Mouse (Mus musculus) cerebellum, adult 2 months (tissue): ENCODE data around the gene Rpl36-ps4. TPM values are rescaled to one million over a fixed set of nuclear protein-coding genes. Genes with fewer than 3 reads are reported as not detected.

Source experiments
- DNase-seq, 2 experiments: peaks; one replicate each; pipeline ENCODE4 v3.0.0; 2021
- H3K27ac ChIP-seq: fragments of 200-500 bp; 2 replicates; pipeline ENCODE4 v1.5.1; 2012; ENCODE audit warnings: low read length, control low read depth, inconsistent platforms; ENCODE audit not compliant: insufficient read depth
- H3K27me3 ChIP-seq: fragments of 200-500 bp; 2 replicates; pipeline ENCODE4 v1.6.1; 2012; ENCODE audit warnings: inconsistent platforms, mild to moderate bottlenecking, low read length, moderate library complexity; ENCODE audit not compliant: control insufficient read depth, insufficient read depth
- H3K4me1 ChIP-seq: fragments of 200-500 bp; 2 replicates; pipeline ENCODE4 v1.6.1; 2011; ENCODE audit warnings: low read length; ENCODE audit not compliant: control insufficient read depth, insufficient read depth
- H3K4me3 ChIP-seq: fragments of 200-500 bp; replicated peaks from 2 replicates; pipeline ENCODE3; 2011; ENCODE audit warnings: mild to moderate bottlenecking, low read depth, low read length, control low read depth; ENCODE audit not compliant: insufficient read depth
- CTCF ChIP-seq: fragments of 200-500 bp; IDR thresholded peaks from 2 replicates; pipeline ENCODE4 v1.5.1; 2011; ENCODE audit warnings: low read depth, mild to moderate bottlenecking, control low read depth, low read length, moderate library complexity, borderline replicate concordance; ENCODE audit not compliant: insufficient read depth
- POLR2A ChIP-seq: fragments of 200-500 bp; IDR thresholded peaks from 2 replicates; pipeline ENCODE4 v1.6.1; 2011; ENCODE audit warnings: low read length, control low read depth, borderline replicate concordance; ENCODE audit not compliant: insufficient read depth
- WGBS: fragments of 180-500 bp; shearing (Covaris S2); methylation state at CpG from one replicate; pipeline ENCODE4 v1.1.7; 2018; 5-methylcytosine and 5-hydroxymethylcytosine counted together
- polyA plus RNA-seq: library from polyadenylated mRNA; depleted of rRNA; stranded (reverse); fragments of >200 nt; gene quantifications from 2 replicates; pipeline ENCODE4 v1.2.3, GENCODE M21; 2012

Gene Rpl36-ps4
- polyA plus RNA-seq, 1 experiment: not detected

DNA sequence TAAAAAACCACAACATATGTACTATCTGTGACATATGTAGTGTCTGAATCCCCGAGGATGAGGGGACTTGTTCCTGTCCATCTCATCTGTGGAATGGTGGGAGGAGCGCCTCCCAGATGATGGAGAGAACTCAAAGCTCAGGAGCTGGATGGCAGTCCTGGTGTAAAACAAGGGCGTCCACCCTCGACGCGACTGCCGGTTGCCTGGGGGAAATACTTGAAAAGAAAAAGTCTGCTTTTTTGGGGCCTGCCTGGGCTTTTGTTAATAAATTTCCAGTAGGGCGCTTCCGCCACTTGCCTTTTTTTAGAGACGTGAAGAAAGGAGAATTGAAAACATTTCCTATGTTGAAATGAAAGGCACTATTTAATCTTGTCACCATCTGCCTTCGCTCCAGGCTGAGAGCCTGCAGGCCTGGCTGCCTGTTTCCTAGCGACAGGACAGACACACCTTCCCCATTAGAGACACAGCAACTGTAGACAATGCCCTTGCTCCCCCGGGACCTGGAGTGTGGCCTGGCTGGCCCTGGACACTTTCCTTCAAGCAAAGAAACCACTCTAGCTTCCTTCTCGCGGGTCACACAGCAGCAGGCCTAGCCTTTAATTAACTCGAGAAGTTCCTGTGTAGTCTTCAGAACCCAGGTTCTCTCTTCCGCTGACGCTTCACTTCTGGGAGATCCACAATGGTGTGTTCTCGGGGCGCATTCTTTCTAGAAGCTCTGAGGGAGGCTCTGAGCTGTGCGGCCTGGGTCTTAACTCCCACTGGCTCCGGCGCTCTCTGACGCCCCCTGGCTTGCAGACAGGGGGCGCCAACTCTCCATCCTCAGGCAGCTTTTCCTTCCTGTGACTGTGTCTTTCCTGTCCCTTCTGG is 43.3 kb upstream of the Rpl36-ps4 start:
- peak overlapping the region; percentile 14 for H3K27ac ChIP-seq
- no peak overlapping the region for H3K4me3 ChIP-seq
- TF ChIP-seq POLR2A: no peak
- TF ChIP-seq CTCF: peak; percentile 51; the same call in 1 of the 2 replicates
- 24% methylated on average over 25 of the region's 25 CpGs for WGBS
- no peaks in the 10 kb centered on the region for H3K27me3 ChIP-seq
- peak; percentile 62 to 65 for DNase-seq
- H3K4me1 ChIP-seq: peaks cover 54% of the 10 kb centered on the region

- no peak overlapping the region for H3K27ac ChIP-seq
- no peak for TF ChIP-seq CTCF
- TF ChIP-seq POLR2A: no peak
- DNase-seq: peak in 1 of 2 experiments; percentile 15
- H3K4me3 ChIP-seq: no peak overlapping the region
- H3K4me1 ChIP-seq: peaks cover 45% of the 10 kb centered on the region
- no peaks in the 10 kb centered on the region for H3K27me3 ChIP-seq
- 87% methylated on average over 10 of the region's 10 CpGs for WGBS
These were observed 42.0 kb upstream of the Rpl36-ps4 start for GRCm38 (mm10) chr17:87878556-87879483.

- Histone ChIP-seq H3K27ac (no peak overlapping the region), H3K27me3 (no peaks in the 10 kb centered on the region), H3K4me1 (peaks cover 36% of the 10 kb centered on the region), H3K4me3 (no peak overlapping the region)
- peak in 1 of 2 experiments; percentile 37 for DNase-seq
- TF ChIP-seq CTCF (no peak), POLR2A (no peak)
- WGBS: 34% methylated on average over 9 of the region's 9 CpGs
These were observed 41.1 kb upstream of the Rpl36-ps4 start for GRCm38 (mm10) chr17:87879484-87880225.

DNA sequence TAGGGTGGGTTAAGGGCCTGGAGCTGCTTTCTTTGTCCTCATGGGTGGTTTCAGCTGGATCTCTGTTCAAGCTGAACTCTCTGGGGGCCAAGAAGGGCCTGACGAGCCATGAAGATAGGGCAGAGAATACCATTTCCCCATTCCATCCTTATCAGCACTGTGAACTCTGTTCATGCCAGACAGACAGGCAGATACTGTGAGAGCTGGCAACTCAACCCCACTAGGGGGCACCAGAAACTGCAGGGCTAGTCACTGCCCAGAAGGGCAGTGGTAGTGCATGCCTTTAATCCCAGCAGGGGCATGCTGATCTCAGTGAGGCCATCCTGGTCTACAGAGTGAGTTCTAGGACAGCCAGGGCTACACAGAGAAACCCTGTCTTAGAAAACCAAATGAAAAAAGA is 38.2 kb upstream of the Rpl36-ps4 start:
- H3K4me1 ChIP-seq: peaks cover 14% of the 10 kb centered on the region
- H3K27me3 ChIP-seq: no peaks in the 10 kb centered on the region
- no peak overlapping the region for H3K4me3 ChIP-seq
- peak; percentile 51 for DNase-seq
- TF ChIP-seq POLR2A (no peak), CTCF (peak; percentile 59; the same call in 1 of the 2 replicates)
- H3K27ac ChIP-seq: no peak overlapping the region
- WGBS: 60% methylated on average over 1 of the region's 1 CpGs

DNA sequence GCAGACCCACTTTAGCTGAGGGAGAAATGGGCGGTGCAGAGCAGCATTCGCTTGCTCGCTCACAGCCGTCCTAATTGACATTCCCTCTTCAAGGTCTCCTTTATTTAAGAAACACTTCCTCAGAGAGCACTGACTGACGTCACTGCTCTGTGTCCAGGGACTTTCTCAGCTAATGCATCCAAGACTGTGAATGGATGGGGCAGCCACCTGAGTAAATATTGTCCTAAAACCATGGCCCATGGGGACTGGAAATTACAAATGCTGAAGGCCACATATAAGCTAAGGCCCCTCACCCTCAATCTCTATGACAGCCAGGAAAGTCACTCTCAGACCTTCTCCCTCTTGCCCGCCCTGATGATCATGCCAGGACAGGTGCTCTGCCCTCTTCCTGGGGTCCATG is 23.6 kb upstream of the Rpl36-ps4 start:
- Histone ChIP-seq H3K27ac (no peak overlapping the region), H3K4me3 (no peak overlapping the region), H3K4me1 (no peaks in the 10 kb centered on the region), H3K27me3 (no peaks in the 10 kb centered on the region)
- WGBS: 80% methylated on average over 6 of the region's 6 CpGs
- DNase-seq: no peak
- no peak for TF ChIP-seq CTCF
- no peak for TF ChIP-seq POLR2A

GRCm38 (mm10) chr17:87900677-87901076 is 20.1 kb upstream of the Rpl36-ps4 start:
- Histone ChIP-seq H3K27me3 (no peaks in the 10 kb centered on the region), H3K27ac (no peak overlapping the region), H3K4me3 (no peak overlapping the region), H3K4me1 (no peaks in the 10 kb centered on the region)
- TF ChIP-seq CTCF: no peak
- no peak for TF ChIP-seq POLR2A
- no peak for DNase-seq
- WGBS: 80% methylated on average over 4 of the region's 4 CpGs

GRCm38 (mm10) chr17:87901163-87901562 is 19.6 kb upstream of the Rpl36-ps4 start:
- 62% methylated on average over 7 of the region's 7 CpGs for WGBS
- H3K27ac ChIP-seq: no peak overlapping the region
- TF ChIP-seq POLR2A: no peak
- no peak for TF ChIP-seq CTCF
- DNase-seq: no peak
- no peaks in the 10 kb centered on the region for H3K4me1 ChIP-seq
- H3K4me3 ChIP-seq: no peak overlapping the region
- H3K27me3 ChIP-seq: no peaks in the 10 kb centered on the region
